Mouse (Mus musculus) olfactory bulb, adult 2 months (tissue): ENCODE data around the gene Coro1c.

Experiments used
- CTCF ChIP-seq: fragments of 200-500 bp; IDR thresholded peaks from 2 replicates; pipeline ENCODE4 v1.5.1; 2012; ENCODE audit warnings: low read depth, mild to moderate bottlenecking, low read length, moderate library complexity; ENCODE audit not compliant: insufficient read depth
- POLR2A ChIP-seq: fragments of 200-500 bp; IDR thresholded peaks from 2 replicates; pipeline ENCODE4 v1.6.1; 2012; ENCODE audit warnings: mild to moderate bottlenecking, low read depth, low read length, moderate library complexity; ENCODE audit not compliant: insufficient read depth

DNA sequence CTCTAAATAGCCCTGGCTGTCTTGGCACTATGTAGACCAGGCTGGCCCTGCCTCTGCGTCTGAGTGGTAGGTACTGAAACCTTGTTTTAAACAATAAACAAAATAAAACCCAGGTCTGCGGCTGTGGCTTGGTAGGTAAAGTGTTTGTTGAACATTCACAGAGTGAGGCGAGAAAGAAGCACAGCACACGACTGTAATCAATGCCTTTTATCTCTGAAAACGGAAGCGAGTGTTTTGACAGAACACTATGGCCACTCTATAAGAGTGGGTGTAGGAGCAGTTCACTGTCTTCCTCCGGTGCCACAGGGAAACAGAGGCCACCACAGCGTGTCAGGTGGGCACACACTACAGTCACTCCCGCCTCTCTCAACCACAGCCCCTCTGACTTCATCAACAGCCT, 66.3 kb downstream of the Coro1c start:
- TF ChIP-seq CTCF (no peak), POLR2A (no peak)
